Mouse (Mus musculus) erythroblast, embryonic 14.5 days (primary cell): ENCODE measurements at regions not wholly inside any gene's neighbourhood (a gene's known extent, or its start where the extent isn't known, plus 50 kb on each side); places are given as distances from the start of the nearest gene placed in this dataset.

Experiments used
- H3K27me3 ChIP-seq: 2 replicates; pipeline ENCODE4 v1.6.1; 2012; ENCODE audit warnings: inconsistent platforms; ENCODE audit not compliant: control insufficient read depth
- H3K36me3 ChIP-seq: 2 replicates; pipeline ENCODE4 v1.6.1; 2012; ENCODE audit warnings: mild to moderate bottlenecking, inconsistent platforms; ENCODE audit not compliant: control insufficient read depth
- H3K4me1 ChIP-seq: 2 replicates; pipeline ENCODE4 v1.6.1; 2012; ENCODE audit warnings: inconsistent platforms; ENCODE audit not compliant: control insufficient read depth
- H3K4me3 ChIP-seq: replicated peaks from 2 replicates; pipeline ENCODE3; 2012; ENCODE audit warnings: moderate library complexity, mild to moderate bottlenecking, inconsistent platforms
- H3K9me3 ChIP-seq: 2 replicates; pipeline ENCODE4 v1.6.1; 2012; ENCODE audit warnings: low read length, inconsistent platforms, mixed read lengths; ENCODE audit not compliant: control insufficient read depth
- GATA1 ChIP-seq: IDR thresholded peaks from 2 replicates; pipeline ENCODE4 v1.6.1; 2012; ENCODE audit warnings: low read length, inconsistent platforms, mixed read lengths
- TAL1 ChIP-seq: IDR thresholded peaks from 3 replicates; pipeline ENCODE4 v1.6.1; 2012; ENCODE audit warnings: low read length, inconsistent platforms, mixed read lengths

DNA sequence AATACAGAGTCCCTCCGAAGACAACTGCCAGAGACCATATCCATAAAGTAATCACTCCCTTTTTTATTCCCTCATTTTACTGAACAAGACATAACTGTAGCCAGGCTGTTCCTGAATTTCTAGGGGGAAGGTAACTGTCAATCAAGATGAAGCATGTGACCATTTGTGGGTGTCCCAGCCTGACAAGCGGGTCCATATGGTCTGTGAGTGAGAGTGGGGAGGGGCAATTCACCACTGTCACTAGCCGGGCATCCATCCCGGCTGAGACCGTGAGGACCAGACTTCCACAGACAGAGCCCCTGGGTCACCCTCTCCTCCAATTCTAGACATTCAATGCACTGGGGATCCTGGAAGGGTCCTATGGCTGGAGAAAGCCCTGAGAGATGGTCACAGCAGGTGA lies 54.6 kb downstream of the Gm11733 start:
- no peak overlapping the region for H3K4me3 ChIP-seq
- H3K9me3 ChIP-seq = no peaks in the 10 kb centered on the region

DNA sequence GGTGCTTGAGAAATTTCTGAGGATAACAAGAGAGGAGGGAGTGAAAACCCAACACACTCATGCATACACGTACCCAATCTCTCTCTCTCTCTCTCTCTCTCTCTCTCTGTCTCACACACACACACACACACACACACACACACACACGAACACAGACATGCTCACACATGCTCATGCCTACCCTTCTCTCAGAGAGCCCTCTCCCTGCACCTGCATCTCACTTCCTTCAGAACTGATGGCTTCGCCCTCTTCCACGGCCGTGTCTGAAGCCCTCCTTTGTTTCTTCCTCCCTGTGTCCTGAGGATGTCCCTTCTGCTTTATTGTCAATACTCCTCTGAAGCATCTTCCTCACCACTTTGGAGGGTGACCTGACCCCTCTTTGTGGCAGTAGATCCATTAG lies 56.4 kb downstream of the Gm11733 start:
- Histone ChIP-seq H3K4me3 (no peak overlapping the region), H3K4me1 (no peaks in the 10 kb centered on the region), H3K27me3 (no peaks in the 10 kb centered on the region; the same call in none of the 2 replicates), H3K36me3 (no peaks in the 10 kb centered on the region), H3K9me3 (no peaks in the 10 kb centered on the region)
- no peak for TF ChIP-seq GATA1
- no peak for TF ChIP-seq TAL1

More for the DNA sequence above, 54.6 kb downstream of the Gm11733 start:
- TF ChIP-seq GATA1 = no peak
- H3K27me3 ChIP-seq = no peaks in the 10 kb centered on the region; the same call in none of the 2 replicates
- H3K36me3 ChIP-seq = no peaks in the 10 kb centered on the region
- no peaks in the 10 kb centered on the region for H3K4me1 ChIP-seq

DNA sequence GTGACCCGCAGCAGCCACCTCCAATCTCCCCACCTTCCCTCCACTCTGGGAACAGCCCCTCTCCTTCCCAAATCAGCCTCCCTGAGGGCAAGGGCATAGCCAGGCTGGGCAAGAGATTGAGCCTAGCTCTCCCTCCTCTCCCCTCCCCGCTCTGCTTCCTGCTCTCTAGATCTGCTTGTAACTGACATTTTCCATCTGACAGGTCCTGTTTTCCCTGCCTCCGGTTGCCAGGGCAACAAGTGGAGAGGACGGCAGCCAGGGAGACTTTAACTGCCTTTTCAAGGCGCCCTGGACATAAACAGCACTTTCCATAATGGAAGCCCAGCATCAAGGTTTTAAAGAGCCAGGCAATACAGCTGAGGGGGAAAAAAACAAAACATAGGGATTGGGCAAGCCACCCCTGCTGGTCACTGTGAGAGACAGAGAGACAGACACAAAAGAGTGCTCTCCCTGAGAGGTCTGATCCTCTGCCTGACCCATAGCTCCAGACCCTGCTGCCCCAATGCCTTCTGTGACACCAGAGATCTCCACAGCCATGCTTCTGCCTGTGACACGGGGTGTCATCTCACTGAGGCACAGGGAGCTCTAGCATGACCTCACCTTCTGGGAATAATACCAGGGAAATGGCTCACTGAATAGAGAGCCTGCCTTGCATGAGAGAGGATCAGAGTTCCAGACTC lies 57.2 kb downstream of the Gm11733 start:
- Histone ChIP-seq H3K4me3 (no peak overlapping the region), H3K4me1 (no peaks in the 10 kb centered on the region), H3K36me3 (no peaks in the 10 kb centered on the region), H3K27me3 (no peaks in the 10 kb centered on the region; the same call in none of the 2 replicates), H3K9me3 (no peaks in the 10 kb centered on the region)
- TF ChIP-seq GATA1 (no peak), TAL1 (no peak)

DNA sequence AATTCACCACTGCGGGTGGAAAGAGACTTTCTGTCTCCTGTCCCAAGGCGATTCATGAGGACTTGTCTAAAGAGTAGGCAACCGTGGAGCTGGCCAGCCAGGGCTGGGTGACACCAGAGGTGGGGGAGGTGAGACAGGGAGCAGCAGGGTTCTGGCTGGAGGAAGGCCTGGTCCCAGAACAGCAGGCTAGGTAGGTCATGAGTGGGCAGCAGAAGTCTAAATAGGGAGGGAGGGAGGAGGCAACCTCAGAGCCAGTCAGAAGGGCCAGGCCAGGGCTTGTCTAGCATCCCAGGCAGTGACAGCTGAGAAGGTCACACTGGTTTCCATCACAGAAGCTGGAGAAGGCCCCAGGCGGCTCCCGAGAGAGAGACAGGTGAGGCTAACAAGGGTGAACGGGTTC lies 59.0 kb downstream of the Gm11733 start:
- H3K36me3 ChIP-seq = no peaks in the 10 kb centered on the region
- no peak for TF ChIP-seq TAL1
- TF ChIP-seq GATA1 = no peak
- H3K27me3 ChIP-seq = no peaks in the 10 kb centered on the region; the same call in none of the 2 replicates
- no peaks in the 10 kb centered on the region for H3K4me1 ChIP-seq
- no peak overlapping the region for H3K4me3 ChIP-seq
- H3K9me3 ChIP-seq = no peaks in the 10 kb centered on the region

DNA sequence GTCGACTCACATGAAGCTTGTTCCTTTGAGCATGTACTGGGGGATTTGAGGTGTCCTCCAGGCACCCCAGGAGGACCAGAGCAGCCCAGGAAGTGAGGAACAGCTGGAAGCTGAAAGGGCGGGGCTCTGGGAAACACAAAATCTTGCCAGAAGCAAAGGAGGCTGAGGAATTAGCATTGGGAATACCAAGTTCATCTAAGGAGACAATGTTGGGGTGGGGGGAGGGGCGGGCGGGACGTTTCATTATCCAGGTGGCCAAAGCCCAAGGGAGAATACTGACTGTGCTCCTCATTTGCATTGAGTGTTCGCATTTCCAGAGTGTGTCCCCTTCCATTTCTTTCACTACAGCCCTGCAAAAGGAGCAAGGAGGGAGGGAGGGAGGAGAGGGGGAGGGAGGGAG lies 60.3 kb downstream of the Gm11733 start:
- Histone ChIP-seq H3K9me3 (no peaks in the 10 kb centered on the region), H3K36me3 (no peaks in the 10 kb centered on the region), H3K27me3 (no peaks in the 10 kb centered on the region; the same call in none of the 2 replicates), H3K4me3 (no peak overlapping the region), H3K4me1 (no peaks in the 10 kb centered on the region)
- no peak for TF ChIP-seq TAL1
- TF ChIP-seq GATA1 = no peak

DNA sequence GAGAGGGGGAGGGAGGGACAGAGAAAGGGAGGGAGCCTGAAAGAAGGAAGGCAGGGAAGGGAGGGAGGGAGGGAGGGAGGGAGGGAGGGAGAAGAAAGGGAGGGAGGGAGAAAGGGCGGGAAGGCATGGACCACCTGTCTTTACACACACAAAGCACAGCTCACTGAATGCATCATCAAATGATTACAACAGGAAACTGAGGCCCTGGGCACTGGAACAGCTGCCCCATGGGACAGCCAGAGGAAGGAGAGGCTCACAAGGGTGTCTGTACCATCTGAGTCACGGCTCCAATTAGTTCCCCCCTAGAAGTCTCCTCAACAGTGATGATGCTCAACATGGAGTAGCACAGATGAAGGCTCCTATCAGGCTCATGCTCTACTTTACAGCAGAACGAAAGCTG lies 60.8 kb downstream of the Gm11733 start:
- Histone ChIP-seq H3K27me3 (no peaks in the 10 kb centered on the region; the same call in none of the 2 replicates), H3K4me3 (no peak overlapping the region), H3K9me3 (no peaks in the 10 kb centered on the region), H3K4me1 (no peaks in the 10 kb centered on the region), H3K36me3 (no peaks in the 10 kb centered on the region)
- TF ChIP-seq TAL1 (no peak), GATA1 (no peak)

DNA sequence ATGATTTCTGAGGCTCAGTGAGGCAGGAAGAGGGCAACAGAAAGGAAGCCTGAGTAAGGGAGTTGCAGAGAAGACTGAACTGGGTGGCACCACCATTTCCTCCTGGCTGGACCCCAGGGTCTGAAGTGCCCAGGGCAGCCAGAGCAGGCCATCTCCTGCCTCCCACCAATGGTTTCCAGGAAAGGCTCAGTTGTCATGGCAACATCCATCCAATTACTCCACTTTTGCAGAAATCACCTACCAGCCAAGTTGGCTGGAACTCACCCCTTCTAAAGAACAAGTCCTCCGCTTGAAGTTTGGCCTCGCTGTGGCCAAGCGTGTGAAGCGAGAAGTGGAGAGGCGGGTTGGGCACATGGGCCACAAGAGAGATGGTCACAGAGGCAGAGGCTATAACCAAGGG lies 67.8 kb downstream of the Gm11733 start:
- Histone ChIP-seq H3K36me3 (no peaks in the 10 kb centered on the region), H3K4me1 (no peaks in the 10 kb centered on the region), H3K27me3 (no peaks in the 10 kb centered on the region), H3K9me3 (no peaks in the 10 kb centered on the region), H3K4me3 (no peak overlapping the region)
- TF ChIP-seq TAL1 = no peak
- TF ChIP-seq GATA1 = no peak

DNA sequence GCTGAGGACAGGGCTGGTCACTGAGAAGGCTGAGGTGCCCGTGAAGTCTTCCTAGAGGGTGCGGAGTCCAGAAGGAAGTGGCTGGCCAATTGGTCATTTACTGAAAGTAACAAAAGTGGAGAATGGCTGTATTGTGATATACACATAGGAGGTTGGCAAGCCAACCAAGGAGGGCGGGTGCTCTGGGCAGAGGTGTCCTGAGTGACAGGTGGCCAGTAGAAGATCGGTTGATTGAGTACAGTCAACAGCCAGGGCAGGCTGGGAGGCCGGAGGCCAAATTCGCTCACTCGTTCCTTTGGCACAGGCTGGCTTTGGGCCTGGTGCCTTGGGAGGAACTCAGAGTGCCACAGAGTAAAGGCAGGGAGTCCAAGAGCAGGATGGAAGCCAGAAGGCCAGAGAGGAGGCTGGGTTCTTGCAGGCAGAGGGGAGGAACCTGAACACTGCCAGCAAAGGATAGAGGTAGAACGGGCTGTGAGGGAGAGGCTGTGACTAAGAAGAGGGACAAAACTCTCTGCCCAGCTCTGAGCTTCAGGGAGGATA lies 68.3 kb downstream of the Gm11733 start:
- H3K4me1 ChIP-seq = no peaks in the 10 kb centered on the region
- no peak overlapping the region for H3K4me3 ChIP-seq
- H3K27me3 ChIP-seq = no peaks in the 10 kb centered on the region
- no peaks in the 10 kb centered on the region for H3K9me3 ChIP-seq
- no peaks in the 10 kb centered on the region for H3K36me3 ChIP-seq
- TF ChIP-seq GATA1 = no peak
- no peak for TF ChIP-seq TAL1

DNA sequence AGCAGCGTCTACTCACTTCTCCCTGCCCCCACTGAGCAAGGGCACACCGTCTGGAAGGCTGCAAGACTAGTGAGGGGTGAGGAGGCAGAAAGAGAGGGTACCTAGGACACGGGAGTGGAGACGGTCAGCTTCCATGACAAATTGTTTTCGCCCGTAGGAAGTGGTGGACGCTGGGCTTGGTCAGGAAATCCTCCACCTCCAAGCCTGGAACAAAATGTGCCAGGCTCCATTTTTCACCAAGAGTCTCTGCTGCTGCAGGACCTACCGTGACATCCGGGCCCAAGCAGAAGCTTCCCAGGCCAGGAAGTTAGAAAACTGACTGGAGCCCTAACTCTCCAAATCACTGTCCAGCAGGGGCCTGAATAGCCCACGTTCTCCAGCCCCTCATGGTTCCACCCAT lies 69.9 kb downstream of the Gm11733 start:
- no peaks in the 10 kb centered on the region for H3K27me3 ChIP-seq
- no peaks in the 10 kb centered on the region for H3K4me1 ChIP-seq
- H3K9me3 ChIP-seq = no peaks in the 10 kb centered on the region
- TF ChIP-seq GATA1 = no peak
- no peak for TF ChIP-seq TAL1
- H3K4me3 ChIP-seq = no peak overlapping the region
- no peaks in the 10 kb centered on the region for H3K36me3 ChIP-seq
